Mouse (Mus musculus) layer of hippocampus, adult 2 months (tissue): ENCODE measurements around the gene Itgam. TPM values are rescaled to one million over a fixed set of nuclear protein-coding genes. Genes with fewer than 3 reads are reported as not detected.
"Not testable (repeated sequence)": the region's sequence is repeated elsewhere in the genome, so short reads cannot be mapped to it uniquely, and the experiment has no call there.

Source experiments
- DNase-seq, 2 experiments: peaks; one replicate each; pipeline ENCODE4 v3.0.0; 2022; ENCODE audit warnings: low spot score in 2 of 2
- H3K27ac ChIP-seq: fragments of 200-600 bp; 2 replicates; pipeline ENCODE4 v1.8.1; 2022
- H3K4me3 ChIP-seq: fragments of 200-600 bp; 2 replicates; pipeline ENCODE4 v1.8.1; 2022; ENCODE audit warnings: mild to moderate bottlenecking
- CTCF ChIP-seq: fragments of 200-600 bp; conservative IDR thresholded peaks from 2 replicates; pipeline ENCODE4 v1.8.1; 2022; ENCODE audit warnings: antibody characterized with exemption, mild to moderate bottlenecking, moderate library complexity
- long read RNA-seq, 2 experiments: library from polyadenylated mRNA; stranded (forward); transcript quantifications; one replicate each; pipeline ENCODE4 v2.0.0; 2021; ENCODE audit warnings: borderline mapping rate in 2 of 2
- total RNA-seq, 2 experiments: library from RNA; stranded (reverse); gene quantifications; 2 replicates each; pipeline ENCODE4 v1.2.3; 2021

Itgam gene
- total RNA-seq, result 10 to 100 TPM; 10.1 to 10.6 TPM
- long read RNA-seq, experiment 1, partial matches to known transcripts, result 1 of 1 reads
- long read RNA-seq, experiment 1, other reads (novel, unspliced or antisense), result 0 of 1 reads
- long read RNA-seq, experiment 2, full-length matches to known transcripts, result 1 of 5 reads
- long read RNA-seq, experiment 2, partial matches to known transcripts, result 3 of 5 reads
- long read RNA-seq, experiment 2, other reads (novel, unspliced or antisense), result 1 of 5 reads

- no peak within 1 kb of the TSS; the same call in 1 of the 2 replicates for H3K27ac ChIP-seq
- DNase-seq, result no peak
- no peak within 1 kb of the TSS for H3K4me3 ChIP-seq
- no peak for TF ChIP-seq CTCF
Observed at GRCm38 (mm10) chr7:128062456-128062855, at the start of gene Itgam, which contains the start of gene Gm49368. Gene Itgam (plus strand): TSS chr7:128062640. Gene Gm49368 (plus strand): TSS chr7:128062683.

DNA sequence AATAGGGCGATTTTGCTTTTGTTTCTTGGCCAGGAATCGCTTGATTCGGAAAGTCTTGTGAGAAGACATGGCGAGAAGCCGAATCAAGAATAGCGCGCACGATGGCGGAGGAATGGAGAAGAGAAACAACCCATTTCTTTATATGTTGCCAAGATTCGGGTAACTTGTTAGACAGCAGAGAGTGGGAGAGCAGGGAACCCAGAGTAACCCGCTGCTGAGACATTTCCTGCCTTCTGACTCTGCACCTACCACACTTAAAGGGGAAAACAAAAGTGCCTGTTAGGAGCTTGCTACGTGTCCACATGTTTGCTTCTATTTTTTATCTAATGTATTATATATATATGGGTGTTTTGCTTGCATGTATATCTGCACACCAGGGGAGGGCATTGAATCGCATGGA is 49.3 kb upstream of the Itgam start:
- no peak for DNase-seq
- no peak overlapping the region for H3K4me3 ChIP-seq
- TF ChIP-seq CTCF, result no peak
- H3K27ac ChIP-seq, result no peak overlapping the region

DNA sequence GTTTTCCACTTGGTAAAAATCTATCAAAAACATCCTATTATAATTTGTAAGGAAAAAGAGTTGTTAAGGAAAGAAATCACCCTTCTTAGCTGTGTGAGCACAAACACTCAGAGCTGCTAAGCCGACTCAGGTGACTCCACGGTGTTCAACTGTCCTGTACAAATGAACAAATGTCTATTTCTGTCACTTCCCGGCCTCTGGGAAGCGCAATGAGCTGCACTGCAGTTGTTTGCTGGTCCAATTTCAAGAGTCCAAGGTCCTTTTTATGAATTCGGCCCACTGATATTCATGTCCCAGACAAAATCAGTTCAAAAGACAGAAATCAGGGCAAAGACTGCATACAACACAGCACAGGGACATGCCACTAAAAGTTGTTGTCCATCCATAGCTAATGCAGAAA is 46.3 kb upstream of the Itgam start:
- H3K27ac ChIP-seq, H3K4me3 ChIP-seq, DNase-seq: not testable (repeated sequence)

DNA sequence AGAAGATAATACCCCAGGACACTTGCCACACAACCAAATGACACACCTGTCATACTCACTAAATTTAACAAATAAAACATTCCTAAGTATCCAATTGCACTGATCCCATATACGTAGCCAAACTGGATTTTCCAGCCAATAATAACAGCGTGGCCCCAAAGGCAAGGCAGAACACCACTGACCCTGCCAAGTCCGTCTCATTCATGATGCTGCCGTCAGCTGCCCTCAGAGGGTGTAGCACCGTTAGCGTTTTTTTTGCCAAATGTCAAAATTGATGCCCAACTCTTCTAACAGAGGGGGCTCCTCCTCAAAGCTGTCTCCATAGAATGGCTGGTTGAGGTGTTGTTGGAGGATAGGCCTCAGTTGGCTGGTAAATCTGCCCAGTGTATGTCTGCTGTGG is 45.8 kb upstream of the Itgam start:
- Histone ChIP-seq H3K27ac (no peak overlapping the region), H3K4me3 (no peak overlapping the region)
- TF ChIP-seq CTCF, result no peak
- no peak for DNase-seq

- Histone ChIP-seq H3K4me3 (no peak overlapping the region), H3K27ac (no peak overlapping the region)
- DNase-seq, result no peak
- no peak for TF ChIP-seq CTCF
Observed at GRCm38 (mm10) chr7:128018275-128018674, 44.2 kb upstream of the Itgam start.

GRCm38 (mm10) chr7:128019187-128019586 is 43.3 kb upstream of the Itgam start:
- no peak for DNase-seq
- Histone ChIP-seq H3K4me3 (no peak overlapping the region), H3K27ac (no peak overlapping the region)
- no peak for TF ChIP-seq CTCF

DNA sequence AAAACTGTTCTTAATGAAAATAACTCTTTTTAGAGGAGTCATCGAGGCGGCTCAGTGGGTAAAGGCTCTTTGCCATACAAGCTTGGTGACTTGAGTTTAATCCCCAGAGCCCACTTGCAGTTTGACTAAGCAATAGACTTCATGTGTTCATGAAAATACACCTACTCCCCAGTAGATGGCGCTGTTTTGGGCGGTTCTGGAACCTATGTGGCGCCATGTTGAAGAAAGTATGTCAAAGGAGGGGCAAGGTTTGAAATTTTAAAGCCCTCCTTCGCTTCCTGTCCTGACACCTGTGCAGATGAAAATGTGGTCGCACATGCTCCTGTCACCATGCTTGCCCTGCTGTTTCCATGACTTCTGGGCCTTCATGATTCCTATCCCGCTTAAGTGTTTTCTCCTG is 39.5 kb upstream of the Itgam start:
- Histone ChIP-seq H3K27ac (no peak overlapping the region), H3K4me3 (no peak overlapping the region)
- no peak for DNase-seq
- TF ChIP-seq CTCF, result peak; percentile 59

GRCm38 (mm10) chr7:128023565-128023964 is 38.9 kb upstream of the Itgam start:
- TF ChIP-seq CTCF, result no peak
- H3K4me3 ChIP-seq, result no peak overlapping the region
- DNase-seq, result no peak
- no peak overlapping the region for H3K27ac ChIP-seq

GRCm38 (mm10) chr7:128024364-128024763 is 38.1 kb upstream of the Itgam start:
- no peak for TF ChIP-seq CTCF
- Histone ChIP-seq H3K27ac (no peak overlapping the region), H3K4me3 (no peak overlapping the region)
- no peak for DNase-seq

DNA sequence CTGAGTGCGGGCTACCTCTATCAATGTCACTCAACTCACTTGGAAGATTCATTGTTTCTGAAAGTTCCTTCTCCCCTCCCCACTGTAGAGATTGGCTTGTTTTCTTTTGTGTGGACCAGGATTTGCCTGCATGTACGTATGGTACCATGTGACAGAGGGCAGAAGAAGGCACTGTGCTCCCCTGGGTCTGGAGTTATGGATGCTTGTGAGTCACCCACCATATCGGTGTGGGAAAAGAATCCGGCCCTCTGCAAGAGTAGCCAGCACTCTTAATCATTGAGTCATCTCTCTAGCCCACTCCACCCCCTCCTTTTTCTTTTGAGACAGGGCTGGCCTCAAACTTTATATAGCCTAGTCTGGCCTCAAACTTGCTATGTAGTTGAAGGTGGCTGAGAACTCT is 37.5 kb upstream of the Itgam start:
- Histone ChIP-seq H3K4me3 (no peak overlapping the region), H3K27ac (no peak overlapping the region)
- no peak for TF ChIP-seq CTCF
- no peak for DNase-seq

DNA sequence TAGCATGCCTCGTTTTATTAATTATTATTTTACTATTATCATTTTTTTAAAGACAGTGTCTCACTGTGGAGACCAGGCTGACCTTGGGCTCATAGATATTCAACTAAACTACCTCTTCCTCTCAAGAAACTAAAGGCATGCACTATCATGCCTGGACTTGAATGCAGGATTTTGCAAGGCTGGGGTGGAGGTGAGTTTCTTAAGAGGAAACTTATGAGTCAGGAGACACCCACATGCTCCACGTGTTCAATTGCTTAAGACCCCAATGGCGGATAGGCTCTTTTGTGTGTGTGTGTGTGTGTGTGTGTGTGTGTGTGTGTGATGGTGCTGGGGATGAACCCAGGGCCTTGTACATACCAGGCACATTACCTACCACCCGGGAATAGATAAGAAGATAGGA is 37.1 kb upstream of the Itgam start:
- no peak overlapping the region for H3K27ac ChIP-seq
- no peak overlapping the region for H3K4me3 ChIP-seq
- DNase-seq, result no peak
- TF ChIP-seq CTCF, result no peak

- Histone ChIP-seq H3K27ac (no peak overlapping the region), H3K4me3 (no peak overlapping the region)
- TF ChIP-seq CTCF, result no peak
- no peak for DNase-seq
Observed at GRCm38 (mm10) chr7:128031403-128031976, 30.9 kb upstream of the Itgam start.

- DNase-seq, result no peak
- no peak for TF ChIP-seq CTCF
- no peak overlapping the region for H3K27ac ChIP-seq
- no peak overlapping the region for H3K4me3 ChIP-seq
Observed at GRCm38 (mm10) chr7:128032290-128032988, 30.0 kb upstream of the Itgam start.

DNA sequence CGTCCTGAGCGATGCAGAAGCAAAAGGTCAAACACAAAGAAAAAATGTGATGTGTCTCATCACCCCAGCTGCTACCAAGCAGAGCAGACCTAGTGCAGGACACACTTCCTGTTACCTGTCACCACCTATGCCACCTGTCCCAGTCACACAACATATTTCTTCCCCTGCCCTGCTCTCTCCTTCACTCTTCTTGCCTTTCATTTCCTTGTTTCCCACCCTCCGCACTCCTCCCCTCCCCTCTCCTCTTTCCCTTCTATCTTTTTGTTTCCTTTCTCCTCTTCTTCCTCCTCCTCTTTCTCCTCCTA is 29.5 kb upstream of the Itgam start:
- no peak overlapping the region for H3K4me3 ChIP-seq
- DNase-seq, result no peak
- no peak for TF ChIP-seq CTCF
- no peak overlapping the region for H3K27ac ChIP-seq
